Mouse (Mus musculus) heart, embryonic 15.5 days (tissue): Measurements from ENCODE around the gene Lrrc74a. TPM values are rescaled to one million over a fixed set of nuclear protein-coding genes. Genes with fewer than 3 reads are reported as not detected.

Experiments used
- ATAC-seq: fragments of 200-750 bp; cut with Nextera tagmentation; replicated peaks from 2 replicates; pipeline ENCODE4 v1.8.0; 2017; ENCODE audit warnings: low read depth, moderate TSS enrichment; ENCODE audit not compliant: insufficient number of reproducible peaks, insufficient read depth, low FRiP score
- H3K27ac ChIP-seq: fragments of 300-500 bp; sonication (generic); 2 replicates; pipeline ENCODE4 v1.5.1; 2015; ENCODE audit warnings: mild to moderate bottlenecking, inconsistent platforms
- H3K27me3 ChIP-seq: fragments of 300-500 bp; sonication (generic); 2 replicates; pipeline ENCODE4 v1.6.1; 2015; ENCODE audit warnings: inconsistent platforms
- H3K36me3 ChIP-seq: fragments of 300-500 bp; sonication (generic); 2 replicates; pipeline ENCODE4 v1.6.1; 2015; ENCODE audit warnings: mild to moderate bottlenecking, inconsistent platforms
- H3K4me1 ChIP-seq: fragments of 300-500 bp; sonication (generic); replicated peaks from 2 replicates; pipeline ENCODE4 v1.6.1; 2015; ENCODE audit warnings: inconsistent platforms
- H3K4me2 ChIP-seq: fragments of 300-500 bp; sonication (generic); 2 replicates; pipeline ENCODE4 v1.6.1; 2015; ENCODE audit warnings: inconsistent platforms, mild to moderate bottlenecking, moderate library complexity
- H3K4me3 ChIP-seq: fragments of 300-500 bp; sonication (generic); 2 replicates; pipeline ENCODE4 v1.5.1; 2015; ENCODE audit warnings: mild to moderate bottlenecking, inconsistent platforms
- H3K9ac ChIP-seq: fragments of 300-500 bp; sonication (generic); 2 replicates; pipeline ENCODE4 v1.6.1; 2015; ENCODE audit warnings: mild to moderate bottlenecking, inconsistent platforms
- H3K9me3 ChIP-seq: fragments of 300-500 bp; sonication (generic); replicated peaks from 2 replicates; pipeline ENCODE4 v1.6.1; 2016; ENCODE audit warnings: inconsistent platforms
- WGBS: fragments of 180-500 bp; shearing (Covaris S2); methylation state at CpG from one replicate; pipeline ENCODE4 v1.1.7; 2015; ENCODE audit warnings: mixed read lengths; 5-methylcytosine and 5-hydroxymethylcytosine counted together
- polyA plus RNA-seq: library from polyadenylated mRNA; unstranded; fragments of >200 nt; fragmentation: Nextera tagmentation; extraction: Ambion mirVana; gene quantifications from 2 replicates; pipeline ENCODE4 v1.2.1, GENCODE M21; 2015

Gene Lrrc74a
- polyA plus RNA-seq, 1 experiment from 2014 or later, result not detected

DNA sequence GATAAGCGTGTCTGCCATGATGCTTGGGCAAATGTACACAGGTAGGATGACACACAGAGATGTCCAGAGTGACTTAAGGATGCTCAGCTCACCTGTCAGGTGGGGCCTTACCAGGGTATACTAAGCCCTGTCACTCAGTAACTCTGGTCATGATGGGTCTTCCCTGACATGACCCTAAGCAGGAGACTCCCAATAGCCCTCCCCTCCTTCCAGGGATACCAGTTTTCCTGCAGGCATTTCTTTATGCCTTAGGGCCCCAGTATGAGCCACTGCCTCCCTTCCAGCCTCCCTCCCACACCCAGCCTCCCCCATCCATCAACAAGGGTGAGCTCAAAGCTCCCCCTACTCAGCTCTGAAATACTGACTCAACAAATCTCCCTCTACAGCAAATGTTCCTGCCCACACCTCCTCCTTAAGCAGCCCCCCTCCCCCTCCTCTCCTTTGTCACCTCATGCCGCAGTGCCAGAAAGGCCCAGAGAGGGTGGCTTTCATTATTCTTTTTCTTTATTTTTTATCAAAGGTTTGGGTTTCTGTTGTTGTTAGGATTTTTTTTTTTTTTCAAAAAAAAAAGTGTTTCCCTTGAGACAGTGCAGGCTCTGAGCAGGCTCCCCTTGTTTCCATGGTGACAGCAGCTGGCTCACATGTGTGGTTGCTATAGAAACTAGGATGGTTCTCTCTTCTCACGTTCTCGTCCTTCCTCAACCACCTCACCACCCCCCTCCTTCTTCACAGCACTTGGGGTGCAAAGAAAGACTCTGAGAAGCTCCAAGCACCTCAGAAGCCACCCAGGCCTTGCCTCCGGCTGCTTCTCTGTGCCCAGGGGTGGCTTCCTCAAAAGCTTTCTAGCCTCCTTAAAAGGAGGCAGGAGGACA, 73.0 kb downstream of the Lrrc74a start:
- WGBS, result 38% methylated on average over 5 of the region's 5 CpGs

DNA sequence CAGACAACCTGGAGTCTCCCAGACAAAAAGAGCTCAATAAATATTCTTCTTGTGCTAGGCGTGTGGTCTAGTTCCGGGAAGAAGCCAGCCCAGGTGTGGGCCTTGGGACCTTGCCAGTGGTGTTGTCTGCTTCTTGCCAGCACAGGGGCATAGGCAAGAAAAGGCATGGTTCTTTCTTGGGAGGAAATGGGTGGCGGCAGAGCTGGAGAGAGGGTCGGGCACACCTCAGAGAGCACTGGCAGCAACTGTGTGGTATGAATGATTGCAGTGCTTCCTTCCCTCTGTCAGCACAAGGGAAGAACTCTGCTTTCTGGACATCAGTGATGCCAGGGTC, 73.6 kb downstream of the Lrrc74a start:
- Histone ChIP-seq H3K27ac (peak overlapping the region; percentile 1; the same call in 1 of the 2 replicates), H3K9ac (no peak overlapping the region), H3K4me3 (no peak overlapping the region), H3K9me3 (no peaks in the 10 kb centered on the region), H3K4me2 (no peak overlapping the region), H3K27me3 (no peaks in the 10 kb centered on the region), H3K4me1 (peaks cover 79% of the 10 kb centered on the region), H3K36me3 (no peaks in the 10 kb centered on the region)
- ATAC-seq, result no peak
- WGBS, result 58% methylated on average over 4 of the region's 4 CpGs

More for the DNA sequence above, 73.0 kb downstream of the Lrrc74a start:
- Histone ChIP-seq H3K9me3 (no peaks in the 10 kb centered on the region), H3K4me3 (no peak overlapping the region), H3K4me2 (no peak overlapping the region), H3K27me3 (no peaks in the 10 kb centered on the region), H3K36me3 (no peaks in the 10 kb centered on the region), H3K9ac (no peak overlapping the region), H3K27ac (peak overlapping the region; percentile 1; the same call in 1 of the 2 replicates), H3K4me1 (peaks cover 82% of the 10 kb centered on the region)
- ATAC-seq, result no peak

DNA sequence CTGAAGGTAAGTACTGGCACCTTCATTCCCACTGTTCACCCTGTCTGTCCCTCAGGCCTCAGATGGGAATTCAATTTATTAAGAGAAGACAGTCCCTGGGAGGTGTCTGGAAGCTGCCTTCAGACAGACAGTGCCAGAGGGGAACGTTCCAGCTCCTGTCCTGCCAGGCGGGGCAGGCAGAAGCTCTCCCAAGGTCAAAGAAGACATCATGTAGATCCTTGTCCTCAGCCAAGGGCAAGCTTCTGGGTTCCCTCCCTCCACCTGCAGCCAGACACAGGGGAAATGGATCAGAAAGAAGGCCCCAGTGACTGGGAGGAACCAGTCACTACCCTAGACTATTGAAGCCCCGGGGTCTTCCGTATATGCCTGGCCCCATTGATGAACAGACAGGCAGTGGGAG, 74.7 kb downstream of the Lrrc74a start:
- ATAC-seq, result no peak
- H3K27ac ChIP-seq, result no peak overlapping the region; the same call in 1 of the 2 replicates
- no peak overlapping the region for H3K4me2 ChIP-seq
- H3K4me3 ChIP-seq, result no peak overlapping the region
- no peaks in the 10 kb centered on the region for H3K36me3 ChIP-seq
- no peaks in the 10 kb centered on the region for H3K27me3 ChIP-seq
- no peak overlapping the region for H3K9ac ChIP-seq
- H3K4me1 ChIP-seq, result peaks cover 74% of the 10 kb centered on the region
- H3K9me3 ChIP-seq, result no peaks in the 10 kb centered on the region
- WGBS, result 73% methylated on average over 4 of the region's 4 CpGs

DNA sequence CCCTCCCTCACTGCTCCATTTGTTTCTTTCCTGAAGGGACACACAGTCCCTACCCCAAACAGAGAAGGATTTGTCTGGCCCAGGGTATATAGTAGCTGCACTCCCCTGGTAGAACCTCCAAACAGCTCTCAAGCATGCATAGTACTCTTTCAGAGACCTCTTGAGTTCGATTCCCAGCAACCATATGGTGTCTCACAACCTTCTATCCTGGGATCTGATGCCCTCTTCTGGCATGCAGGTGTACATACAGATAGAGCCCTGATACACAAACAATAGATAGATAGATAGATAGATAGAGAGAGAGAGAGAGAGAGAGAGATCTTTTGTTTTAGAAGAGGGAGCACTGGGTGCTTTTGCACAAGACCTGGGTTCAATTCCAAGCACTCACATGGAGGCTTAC, 75.9 kb downstream of the Lrrc74a start:
- H3K27ac ChIP-seq, result peak overlapping the region; percentile 76; the same call in 1 of the 2 replicates
- H3K36me3 ChIP-seq, result no peaks in the 10 kb centered on the region
- H3K9me3 ChIP-seq, result no peaks in the 10 kb centered on the region
- no peak for ATAC-seq
- H3K4me1 ChIP-seq, result peaks cover 63% of the 10 kb centered on the region
- no peak overlapping the region for H3K4me3 ChIP-seq
- H3K9ac ChIP-seq, result no peak overlapping the region
- no peaks in the 10 kb centered on the region for H3K27me3 ChIP-seq
- WGBS, result 78% methylated on average over 1 of the region's 1 CpGs
- no peak overlapping the region for H3K4me2 ChIP-seq

DNA sequence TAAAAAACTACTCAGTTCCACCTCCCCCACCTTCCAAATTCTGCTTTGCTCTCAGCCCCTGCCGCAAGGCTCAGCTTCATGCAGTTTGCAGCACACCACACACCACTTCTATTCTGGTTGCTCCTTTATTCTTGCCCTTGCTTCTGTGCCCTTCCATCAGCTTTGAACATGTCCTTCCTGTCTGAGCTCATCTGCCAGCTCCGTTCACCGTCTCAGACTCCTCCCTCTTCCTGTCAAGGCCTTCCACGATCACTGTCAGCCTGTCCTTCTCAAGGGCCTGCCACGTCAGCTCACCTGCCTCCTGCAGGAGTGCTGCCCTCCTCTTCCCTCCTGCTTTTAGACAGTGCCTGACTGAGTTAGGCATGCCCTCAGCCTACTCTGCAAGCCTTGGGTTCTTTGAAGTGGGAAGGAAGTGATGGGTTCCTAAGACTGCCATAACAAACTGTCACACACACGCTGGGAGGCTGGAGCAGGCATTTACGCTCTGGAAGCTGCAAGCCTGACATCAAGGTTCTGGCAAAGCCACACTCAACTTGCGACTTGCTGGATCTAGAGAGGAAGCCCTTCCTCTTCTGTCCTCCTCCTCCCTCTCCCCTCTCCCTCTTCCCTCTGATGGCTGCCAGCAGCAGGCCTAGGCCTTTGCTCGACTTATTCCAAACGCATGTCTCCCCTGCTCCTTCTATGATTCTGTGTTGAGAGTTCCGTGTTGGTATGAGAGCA, 76.7 kb downstream of the Lrrc74a start:
- H3K36me3 ChIP-seq, result no peaks in the 10 kb centered on the region
- peak overlapping the region; percentile 76 for H3K27ac ChIP-seq
- H3K9ac ChIP-seq, result 0 out of 2 replicates have a peak overlapping the region, but pooled peaks have one; percentile 2
- peak overlapping the region; percentile 2; the same call in 1 of the 2 replicates for H3K4me2 ChIP-seq
- H3K4me3 ChIP-seq, result no peak overlapping the region
- no peaks in the 10 kb centered on the region for H3K27me3 ChIP-seq
- H3K9me3 ChIP-seq, result no peaks in the 10 kb centered on the region
- peaks cover 68% of the 10 kb centered on the region for H3K4me1 ChIP-seq
- WGBS, result 29% methylated on average over 11 of the region's 11 CpGs
- ATAC-seq, result peak; percentile 54; the same call in 1 of the 2 replicates

DNA sequence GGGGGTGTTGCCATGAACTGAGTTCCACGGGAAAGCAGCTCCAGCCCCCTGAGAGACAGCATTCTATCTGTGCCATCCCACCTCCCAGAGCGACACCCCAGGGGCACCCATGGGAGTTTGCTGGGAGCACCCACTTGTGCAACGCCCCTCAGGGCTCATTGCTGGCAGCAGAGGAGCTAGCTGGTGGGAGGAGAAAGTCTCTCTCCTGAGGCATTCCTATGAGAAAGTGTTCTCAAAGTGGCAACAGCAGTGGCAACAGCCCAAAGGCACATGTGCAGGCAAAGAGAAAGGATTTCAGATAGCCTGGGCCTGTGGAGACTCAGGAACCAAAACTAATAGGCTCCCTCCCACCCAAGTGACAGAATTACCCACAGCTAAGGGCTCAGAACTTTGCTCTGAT, 78.6 kb downstream of the Lrrc74a start:
- Histone ChIP-seq H3K27me3 (no peaks in the 10 kb centered on the region), H3K4me2 (no peak overlapping the region), H3K27ac (peak overlapping the region; percentile 58), H3K9me3 (no peaks in the 10 kb centered on the region), H3K36me3 (no peaks in the 10 kb centered on the region), H3K4me3 (no peak overlapping the region), H3K9ac (no peak overlapping the region), H3K4me1 (peaks cover 68% of the 10 kb centered on the region)
- 64% methylated on average over 3 of the region's 3 CpGs for WGBS
- no peak for ATAC-seq

Other genes with a start within 250 kb of the Lrrc74a start
- gene Vash1, start 55.7 kb upstream of the Lrrc74a start, polyA plus RNA-seq, result 11.0 and 11.9 TPM in 2 replicates
- gene Angel1, start 7.9 kb upstream of the Lrrc74a start, polyA plus RNA-seq, result 7.2 and 9.0 TPM in 2 replicates
- gene Irf2bpl, start 150.4 kb downstream of the Lrrc74a start, polyA plus RNA-seq, result 40.1 and 41.7 TPM in 2 replicates
- 18.7 and 23.4 TPM in 2 replicates for gene Cipc, start 212.7 kb downstream of the Lrrc74a start, polyA plus RNA-seq